Mouse (Mus musculus): Measurements from ENCODE around the gene Emp2. TPM values are rescaled to one million over a fixed set of nuclear protein-coding genes. Genes with fewer than 3 reads are reported as not detected.
A peak's percentile ranks its signal among the peaks of the same experiment; 100 is the strongest.

Gene Emp2
- polyA plus RNA-seq, 1 experiment from 2014 or later = 26.6 TPM

GRCm38 (mm10) chr16:10330586-10331495 lies 17.1 kb upstream of the Emp2 start:
- Histone ChIP-seq H3K9ac (replicated peaks; ENCODE audit: low read depth, low read length) (no peak overlapping the region), H3K27ac (ENCODE audit: low read length) (no peak overlapping the region), H3K4me2 (replicated peaks; ENCODE audit: low read depth, low read length) (no peak overlapping the region), H3K27me3 (ENCODE audit: control insufficient read depth, insufficient read depth, low read length) (no peaks in the 10 kb centered on the region), H3K4me3 (ENCODE audit: low read depth, low read length) (no peak overlapping the region), H3K9me3 (ENCODE audit: control insufficient read depth, low read depth, low read length) (no peaks in the 10 kb centered on the region), H3K36me3 (ENCODE audit: control insufficient read depth, insufficient read depth, low read length) (no peaks in the 10 kb centered on the region), H3K4me1 (ENCODE audit: control insufficient read depth, insufficient read depth, low read length) (0 out of 2 replicates have a peak, but pooled peaks cover 2% of the 10 kb centered on the region)
- WGBS = 71% methylated on average over 12 of the region's 12 CpGs
- ATAC-seq (ENCODE audit: insufficient number of reproducible peaks, insufficient read depth, low FRiP score, low read depth) = 0 out of 2 replicates have a peak, but pooled peaks have one; percentile 20

- no peaks in the 10 kb centered on the region for H3K9me3 ChIP-seq (ENCODE audit: control insufficient read depth, low read depth, low read length)
- no peak overlapping the region for H3K4me2 ChIP-seq (replicated peaks; ENCODE audit: low read depth, low read length)
- no peak overlapping the region for H3K9ac ChIP-seq (replicated peaks; ENCODE audit: low read depth, low read length)
- no peak overlapping the region for H3K4me3 ChIP-seq (ENCODE audit: low read depth, low read length)
- 50% methylated on average over 13 of the region's 13 CpGs for WGBS
- H3K36me3 ChIP-seq (ENCODE audit: control insufficient read depth, insufficient read depth, low read length) = no peaks in the 10 kb centered on the region
- peak; percentile 85 for ATAC-seq (ENCODE audit: insufficient number of reproducible peaks, insufficient read depth, low FRiP score, low read depth)
- H3K27me3 ChIP-seq (ENCODE audit: control insufficient read depth, insufficient read depth, low read length) = no peaks in the 10 kb centered on the region
- H3K27ac ChIP-seq (ENCODE audit: low read length) = no peak overlapping the region; the same call in 1 of the 2 replicates
- H3K4me1 ChIP-seq (ENCODE audit: control insufficient read depth, insufficient read depth, low read length) = 0 out of 2 replicates have a peak, but pooled peaks cover 2% of the 10 kb centered on the region
Measured at GRCm38 (mm10) chr16:10327563-10328333, 14.0 kb upstream of the Emp2 start.

GRCm38 (mm10) chr16:10319914-10320569 lies 6.3 kb upstream of the Emp2 start:
- Histone ChIP-seq H3K4me1 (ENCODE audit: control insufficient read depth, insufficient read depth, low read length) (no peaks in the 10 kb centered on the region), H3K9ac (replicated peaks; ENCODE audit: low read depth, low read length) (no peak overlapping the region), H3K4me3 (ENCODE audit: low read depth, low read length) (no peak overlapping the region), H3K27ac (ENCODE audit: low read length) (no peak overlapping the region), H3K27me3 (ENCODE audit: control insufficient read depth, insufficient read depth, low read length) (no peaks in the 10 kb centered on the region), H3K9me3 (ENCODE audit: control insufficient read depth, low read depth, low read length) (no peaks in the 10 kb centered on the region), H3K4me2 (replicated peaks; ENCODE audit: low read depth, low read length) (no peak overlapping the region), H3K36me3 (ENCODE audit: control insufficient read depth, insufficient read depth, low read length) (no peaks in the 10 kb centered on the region)
- ATAC-seq (ENCODE audit: insufficient number of reproducible peaks, insufficient read depth, low FRiP score, low read depth) = no peak
- WGBS = 42% methylated on average over 17 of the region's 17 CpGs

- 0 out of 2 replicates have a peak, but pooled peaks cover 3% of the 10 kb centered on the region for H3K4me1 ChIP-seq (ENCODE audit: control insufficient read depth, insufficient read depth, low read length)
- H3K9ac ChIP-seq (replicated peaks; ENCODE audit: low read depth, low read length) = no peak overlapping the region
- no peak overlapping the region for H3K4me2 ChIP-seq (replicated peaks; ENCODE audit: low read depth, low read length)
- H3K4me3 ChIP-seq (ENCODE audit: low read depth, low read length) = no peak overlapping the region
- H3K9me3 ChIP-seq (ENCODE audit: control insufficient read depth, low read depth, low read length) = no peaks in the 10 kb centered on the region
- 59% methylated on average over 4 of the region's 4 CpGs for WGBS
- H3K36me3 ChIP-seq (ENCODE audit: control insufficient read depth, insufficient read depth, low read length) = no peaks in the 10 kb centered on the region
- H3K27me3 ChIP-seq (ENCODE audit: control insufficient read depth, insufficient read depth, low read length) = no peaks in the 10 kb centered on the region
- ATAC-seq (ENCODE audit: insufficient number of reproducible peaks, insufficient read depth, low FRiP score, low read depth) = no peak
- H3K27ac ChIP-seq (ENCODE audit: low read length) = no peak overlapping the region
Measured at GRCm38 (mm10) chr16:10317197-10317544, 3.4 kb upstream of the Emp2 start.

DNA sequence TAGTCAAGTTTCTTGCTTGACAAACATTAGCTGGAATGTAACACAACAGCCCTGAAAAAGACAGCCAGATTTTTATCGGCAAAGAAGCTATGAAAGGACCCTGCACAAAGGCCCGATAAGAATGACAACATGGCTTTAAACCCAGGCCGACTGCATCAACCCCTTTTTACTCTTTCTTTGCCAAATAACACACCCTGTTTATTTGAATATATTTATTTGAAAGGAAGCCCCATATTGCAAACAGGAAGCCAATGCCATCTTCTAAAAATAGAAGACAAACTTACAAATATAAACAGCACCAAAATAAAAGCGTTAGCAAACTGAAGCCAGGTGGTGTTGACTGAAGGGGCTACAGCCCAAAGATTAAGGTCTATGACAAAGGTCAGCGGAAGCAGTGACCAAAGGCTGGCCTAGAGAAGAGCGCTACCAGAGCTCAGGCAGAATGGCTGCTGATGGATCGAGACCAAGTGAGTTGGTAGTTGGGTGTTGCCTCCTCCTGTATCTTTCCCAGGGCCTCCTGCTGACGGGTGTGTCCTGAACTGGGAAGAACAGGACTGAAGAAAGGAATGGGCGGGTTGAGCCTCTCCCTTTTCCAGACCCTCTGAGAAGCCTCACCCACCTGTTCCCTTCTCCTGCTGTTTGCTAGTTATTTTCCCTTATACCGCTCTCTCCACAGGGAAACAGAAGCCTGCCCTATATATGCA lies 2.9 kb upstream of the Emp2 start:
- Histone ChIP-seq H3K4me2 (replicated peaks; ENCODE audit: low read depth, low read length) (no peak overlapping the region), H3K27ac (ENCODE audit: low read length) (no peak overlapping the region), H3K36me3 (ENCODE audit: control insufficient read depth, insufficient read depth, low read length) (no peaks in the 10 kb centered on the region), H3K4me1 (ENCODE audit: control insufficient read depth, insufficient read depth, low read length) (0 out of 2 replicates have a peak, but pooled peaks cover 3% of the 10 kb centered on the region), H3K9me3 (ENCODE audit: control insufficient read depth, low read depth, low read length) (no peaks in the 10 kb centered on the region), H3K4me3 (ENCODE audit: low read depth, low read length) (no peak overlapping the region), H3K9ac (replicated peaks; ENCODE audit: low read depth, low read length) (no peak overlapping the region), H3K27me3 (ENCODE audit: control insufficient read depth, insufficient read depth, low read length) (no peaks in the 10 kb centered on the region)
- no peak for ATAC-seq (ENCODE audit: insufficient number of reproducible peaks, insufficient read depth, low FRiP score, low read depth)
- 65% methylated on average over 10 of the region's 10 CpGs for WGBS

DNA sequence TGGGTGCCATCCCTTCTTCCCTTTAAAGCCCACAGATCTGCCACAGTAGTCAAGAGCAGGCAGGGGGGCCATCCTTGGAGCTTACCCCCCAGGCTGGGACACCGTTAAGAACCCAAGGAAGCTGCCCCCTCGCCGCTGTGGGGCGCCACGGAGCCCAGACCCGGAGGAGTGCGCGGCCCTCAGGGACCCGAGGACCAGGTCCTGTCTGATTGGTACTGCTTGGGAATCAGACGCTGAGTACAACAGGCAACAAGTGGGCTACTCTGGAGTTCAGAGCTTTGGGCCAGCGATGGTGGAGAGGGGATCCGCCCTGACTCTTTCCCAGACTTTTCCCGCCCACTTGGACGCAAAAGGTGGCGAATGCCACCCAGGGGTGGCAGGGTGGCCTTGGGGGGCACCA lies 542 bp downstream of the Emp2 start:
- H3K4me2 ChIP-seq (replicated peaks; ENCODE audit: low read depth, low read length) = peak overlapping the region; percentile 82
- H3K9me3 ChIP-seq (ENCODE audit: control insufficient read depth, low read depth, low read length) = no peaks in the 10 kb centered on the region
- ATAC-seq (ENCODE audit: insufficient number of reproducible peaks, insufficient read depth, low FRiP score, low read depth) = 0 out of 2 replicates have a peak, but pooled peaks have one; percentile 2
- WGBS = 8% methylated on average over 15 of the region's 15 CpGs
- peak overlapping the region; percentile 48 for H3K9ac ChIP-seq (replicated peaks; ENCODE audit: low read depth, low read length)
- no peaks in the 10 kb centered on the region for H3K36me3 ChIP-seq (ENCODE audit: control insufficient read depth, insufficient read depth, low read length)
- H3K4me3 ChIP-seq (ENCODE audit: low read depth, low read length) = peak overlapping the region; percentile 57
- H3K4me1 ChIP-seq (ENCODE audit: control insufficient read depth, insufficient read depth, low read length) = 0 out of 2 replicates have a peak, but pooled peaks cover 3% of the 10 kb centered on the region
- H3K27ac ChIP-seq (ENCODE audit: low read length) = no peak overlapping the region
- no peaks in the 10 kb centered on the region for H3K27me3 ChIP-seq (ENCODE audit: control insufficient read depth, insufficient read depth, low read length)

GRCm38 (mm10) chr16:10311989-10312388 lies 1.8 kb downstream of the Emp2 start:
- 55% methylated on average over 4 of the region's 4 CpGs for WGBS
- 0 out of 2 replicates have a peak, but pooled peaks have one; percentile 25 for ATAC-seq (ENCODE audit: insufficient number of reproducible peaks, insufficient read depth, low FRiP score, low read depth)
- Histone ChIP-seq H3K4me1 (ENCODE audit: control insufficient read depth, insufficient read depth, low read length) (0 out of 2 replicates have a peak, but pooled peaks cover 3% of the 10 kb centered on the region), H3K36me3 (ENCODE audit: control insufficient read depth, insufficient read depth, low read length) (no peaks in the 10 kb centered on the region), H3K9ac (replicated peaks; ENCODE audit: low read depth, low read length) (no peak overlapping the region), H3K9me3 (ENCODE audit: control insufficient read depth, low read depth, low read length) (no peaks in the 10 kb centered on the region), H3K27ac (ENCODE audit: low read length) (no peak overlapping the region), H3K27me3 (ENCODE audit: control insufficient read depth, insufficient read depth, low read length) (no peaks in the 10 kb centered on the region), H3K4me2 (replicated peaks; ENCODE audit: low read depth, low read length) (no peak overlapping the region), H3K4me3 (ENCODE audit: low read depth, low read length) (no peak overlapping the region)

Data from stomach, embryonic 14.5 days (tissue).